Mouse (Mus musculus): Measurements from ENCODE around the gene Ccdc126. TPM values are rescaled to one million over a fixed set of nuclear protein-coding genes. Genes with fewer than 3 reads are reported as not detected.
A peak's percentile ranks its signal among the peaks of the same experiment; 100 is the strongest.

Ccdc126 gene
- total and polyA plus RNA-seq, 3 experiments, result 0.69 to 14.4 (median 7.6) TPM

GRCm38 (mm10) chr6:49355171-49355570 is 36.1 kb downstream of the Ccdc126 start:
- TF ChIP-seq GATA1 (IDR thresholded peaks at IDR 0.05; ENCODE audit: borderline replicate concordance, low read length) (no peak), GATA2 (IDR thresholded peaks at IDR 0.05; ENCODE audit: borderline replicate concordance, low read depth, low read length) (no peak), CTCF (IDR thresholded peaks at IDR 0.05; ENCODE audit: low read depth, low read length) (peak; percentile 8; the same call in 1 of the 2 replicates)
- no peaks in the 10 kb centered on the region for H3K9me3 ChIP-seq (replicated peaks)
- no peaks in the 10 kb centered on the region for H3K36me3 ChIP-seq (replicated peaks)
- no peak for ATAC-seq (ENCODE audit: extremely low read depth, insufficient number of reproducible peaks, low FRiP score, poor library complexity, severe bottlenecking)
- no peak for DNase-seq (ENCODE audit: low spot score)
- no peaks in the 10 kb centered on the region for H3K4me1 ChIP-seq (ENCODE audit: insufficient read depth, low read depth, low read length)
- H3K4me3 ChIP-seq (ENCODE audit: low read depth, low read length), result no peak overlapping the region
- peaks cover 14% of the 10 kb centered on the region for H3K27me3 ChIP-seq (ENCODE audit: insufficient read depth, low read length)

- Histone ChIP-seq H3K36me3 (replicated peaks) (no peaks in the 10 kb centered on the region), H3K9me3 (replicated peaks) (no peaks in the 10 kb centered on the region), H3K4me3 (ENCODE audit: low read depth, low read length) (no peak overlapping the region), H3K27me3 (ENCODE audit: insufficient read depth, low read length) (peaks cover 7% of the 10 kb centered on the region; the same call in 1 of the 2 replicates), H3K4me1 (ENCODE audit: insufficient read depth, low read depth, low read length) (no peaks in the 10 kb centered on the region)
- no peak for DNase-seq (ENCODE audit: low spot score)
- no peak for ATAC-seq (ENCODE audit: extremely low read depth, insufficient number of reproducible peaks, low FRiP score, poor library complexity, severe bottlenecking)
- TF ChIP-seq POLR2AphosphoS5 (IDR thresholded peaks at IDR 0.05; ENCODE audit: insufficient replicate concordance, low read depth, low read length) (no peak), CTCF (IDR thresholded peaks at IDR 0.05; ENCODE audit: low read depth, low read length) (no peak), GATA1 (IDR thresholded peaks at IDR 0.05; ENCODE audit: borderline replicate concordance, low read length) (no peak), TAL1 (conservative IDR thresholded peaks at IDR 0.05; ENCODE audit: low read depth, low read length) (no peak)
Observed at GRCm38 (mm10) chr6:49360420-49360819, 41.3 kb downstream of the Ccdc126 start.

- no peak for TF ChIP-seq POLR2AphosphoS5 (IDR thresholded peaks at IDR 0.05; ENCODE audit: insufficient replicate concordance, low read depth, low read length)
- no peak for TF ChIP-seq GATA1 (IDR thresholded peaks at IDR 0.05; ENCODE audit: borderline replicate concordance, low read length)
- no peak for TF ChIP-seq GATA2 (IDR thresholded peaks at IDR 0.05; ENCODE audit: borderline replicate concordance, low read depth, low read length)
- TF ChIP-seq TAL1 (conservative IDR thresholded peaks at IDR 0.05; ENCODE audit: low read depth, low read length), result no peak
- no peak for TF ChIP-seq CTCF (IDR thresholded peaks at IDR 0.05; ENCODE audit: low read depth, low read length)
- H3K9me3 ChIP-seq (replicated peaks), result no peaks in the 10 kb centered on the region
- peak; percentile 69 for DNase-seq (ENCODE audit: low spot score)
- peak within 1 kb of the TSS; percentile 72 for H3K4me3 ChIP-seq (ENCODE audit: low read depth, low read length)
- H3K4me1 ChIP-seq (ENCODE audit: insufficient read depth, low read depth, low read length), result peaks cover 16% of the 10 kb centered on the region
- H3K36me3 ChIP-seq (replicated peaks), result no peaks in the 10 kb centered on the region
- peak; percentile 98 for ATAC-seq (ENCODE audit: extremely low read depth, insufficient number of reproducible peaks, low FRiP score, poor library complexity, severe bottlenecking)
- H3K27me3 ChIP-seq (ENCODE audit: insufficient read depth, low read length), result peaks cover 2% of the 10 kb centered on the region; the same call in 1 of the 2 replicates
Observed at GRCm38 (mm10) chr6:49367159-49368054, 48.3 kb downstream of the Ccdc126 start, which contains the start of gene Fam221a. Fam221a (plus strand) TSS chr6:49367739.

- Histone ChIP-seq H3K27me3 (ENCODE audit: insufficient read depth, low read length) (peaks cover 2% of the 10 kb centered on the region; the same call in 1 of the 2 replicates), H3K4me3 (ENCODE audit: low read depth, low read length) (peak overlapping the region; percentile 72; the same call in 1 of the 2 replicates), H3K4me1 (ENCODE audit: insufficient read depth, low read depth, low read length) (peaks cover 16% of the 10 kb centered on the region), H3K9me3 (replicated peaks) (no peaks in the 10 kb centered on the region), H3K36me3 (replicated peaks) (no peaks in the 10 kb centered on the region)
- ATAC-seq (ENCODE audit: extremely low read depth, insufficient number of reproducible peaks, low FRiP score, poor library complexity, severe bottlenecking) (no peak), DNase-seq (ENCODE audit: low spot score) (no peak)
- TF ChIP-seq TAL1 (conservative IDR thresholded peaks at IDR 0.05; ENCODE audit: low read depth, low read length), result no peak
- no peak for TF ChIP-seq GATA2 (IDR thresholded peaks at IDR 0.05; ENCODE audit: borderline replicate concordance, low read depth, low read length)
- TF ChIP-seq CTCF (IDR thresholded peaks at IDR 0.05; ENCODE audit: low read depth, low read length), result no peak
- no peak for TF ChIP-seq GATA1 (IDR thresholded peaks at IDR 0.05; ENCODE audit: borderline replicate concordance, low read length)
- TF ChIP-seq POLR2AphosphoS5 (IDR thresholded peaks at IDR 0.05; ENCODE audit: insufficient replicate concordance, low read depth, low read length), result no peak
Observed at GRCm38 (mm10) chr6:49368212-49368611, 49.1 kb downstream of the Ccdc126 start.

- no peaks in the 10 kb centered on the region for H3K9me3 ChIP-seq (replicated peaks)
- ATAC-seq (ENCODE audit: extremely low read depth, insufficient number of reproducible peaks, low FRiP score, poor library complexity, severe bottlenecking) (no peak), DNase-seq (ENCODE audit: low spot score) (no peak)
Observed at GRCm38 (mm10) chr6:49372705-49373104, 53.6 kb downstream of the Ccdc126 start.

GRCm38 (mm10) chr6:49373943-49374342 is 54.9 kb downstream of the Ccdc126 start:
- H3K4me1 ChIP-seq (ENCODE audit: insufficient read depth, low read depth, low read length), result peaks cover 10% of the 10 kb centered on the region
- no peak overlapping the region for H3K4me3 ChIP-seq (ENCODE audit: low read depth, low read length)
- no peak for TF ChIP-seq TAL1 (conservative IDR thresholded peaks at IDR 0.05; ENCODE audit: low read depth, low read length)
- TF ChIP-seq CTCF (IDR thresholded peaks at IDR 0.05; ENCODE audit: low read depth, low read length), result no peak
- TF ChIP-seq GATA1 (IDR thresholded peaks at IDR 0.05; ENCODE audit: borderline replicate concordance, low read length), result no peak
- TF ChIP-seq POLR2AphosphoS5 (IDR thresholded peaks at IDR 0.05; ENCODE audit: insufficient replicate concordance, low read depth, low read length), result no peak
- no peak for TF ChIP-seq GATA2 (IDR thresholded peaks at IDR 0.05; ENCODE audit: borderline replicate concordance, low read depth, low read length)
- no peak for ATAC-seq (ENCODE audit: extremely low read depth, insufficient number of reproducible peaks, low FRiP score, poor library complexity, severe bottlenecking)
- no peaks in the 10 kb centered on the region for H3K9me3 ChIP-seq (replicated peaks)
- H3K36me3 ChIP-seq (replicated peaks), result no peaks in the 10 kb centered on the region
- no peak for DNase-seq (ENCODE audit: low spot score)
- H3K27me3 ChIP-seq (ENCODE audit: insufficient read depth, low read length), result peaks cover 6% of the 10 kb centered on the region

More at GRCm38 (mm10) chr6:49372705-49373104, 53.6 kb downstream of the Ccdc126 start:
- no peak overlapping the region for H3K4me3 ChIP-seq (ENCODE audit: low read depth, low read length)
- H3K36me3 ChIP-seq (replicated peaks), result no peaks in the 10 kb centered on the region
- TF ChIP-seq TAL1 (conservative IDR thresholded peaks at IDR 0.05; ENCODE audit: low read depth, low read length) (no peak), POLR2AphosphoS5 (IDR thresholded peaks at IDR 0.05; ENCODE audit: insufficient replicate concordance, low read depth, low read length) (no peak), GATA1 (IDR thresholded peaks at IDR 0.05; ENCODE audit: borderline replicate concordance, low read length) (no peak), CTCF (IDR thresholded peaks at IDR 0.05; ENCODE audit: low read depth, low read length) (no peak)
- H3K4me1 ChIP-seq (ENCODE audit: insufficient read depth, low read depth, low read length), result peaks cover 8% of the 10 kb centered on the region
- no peaks in the 10 kb centered on the region for H3K27me3 ChIP-seq (ENCODE audit: insufficient read depth, low read length)

Measured in G1E (cell line).